Mouse (Mus musculus) CH12.LX (cell line): Measurements from ENCODE around the gene Dusp23. TPM values are rescaled to one million over a fixed set of nuclear protein-coding genes. Genes with fewer than 3 reads are reported as not detected.

Source experiments
- DNase-seq: peaks from one replicate; pipeline ENCODE4 v3.0.0-alpha.2; 2013; ENCODE audit errors: extremely low read depth
- H3K27ac ChIP-seq: 2 replicates; pipeline ENCODE4 v1.5.1; 2012; ENCODE audit warnings: low read depth, mild to moderate bottlenecking, control low read depth, moderate library complexity; ENCODE audit not compliant: insufficient read depth
- H3K27me3 ChIP-seq: replicated peaks from 2 replicates; pipeline ENCODE3; 2012; ENCODE audit warnings: inconsistent platforms
- H3K36me3 ChIP-seq, 2 experiments: replicated peaks in 1 of 2; 2 replicates each; pipeline versions ENCODE3 to v1.6.1; 2012; ENCODE audit warnings: inconsistent platforms in 1 of 2, low read length in 1 of 2, mild to moderate bottlenecking in 1 of 2, mixed read lengths in 1 of 2, moderate library complexity in 1 of 2; ENCODE audit not compliant: control insufficient read depth in 1 of 2, insufficient read depth in 1 of 2
- H3K4me1 ChIP-seq, 2 experiments: 2 replicates each; pipeline ENCODE4 v1.6.1; 2012; ENCODE audit warnings: inconsistent platforms in 1 of 2, moderate library complexity in 1 of 2; ENCODE audit not compliant: insufficient read depth in 2 of 2, control insufficient read depth in 1 of 2
- H3K4me2 ChIP-seq: 2 replicates; pipeline ENCODE4 v1.6.1; 2012; ENCODE audit warnings: low read depth, mild to moderate bottlenecking, control low read depth; ENCODE audit not compliant: poor library complexity, insufficient read depth, severe bottlenecking
- H3K4me3 ChIP-seq, 3 experiments: fragments of 150-350 bp in 1 of 3; sonication (generic) in 1 of 3; replicated peaks in 1 of 3; 2 replicates each; pipeline versions ENCODE3 to v1.5.1; 2011 to 2012; ENCODE audit warnings: low read depth in 2 of 3, low read length in 2 of 3, mild to moderate bottlenecking in 2 of 3, moderate library complexity in 2 of 3, control low read depth in 1 of 3, improper control_type of control experiment in 1 of 3, inconsistent platforms in 1 of 3, mixed read lengths in 1 of 3; ENCODE audit not compliant: poor library complexity in 1 of 3
- H3K79me2 ChIP-seq: replicated peaks from 2 replicates; pipeline ENCODE4 v1.6.1; 2012; ENCODE audit warnings: mild to moderate bottlenecking, moderate library complexity; ENCODE audit not compliant: control insufficient read depth, poor library complexity, insufficient read depth, severe bottlenecking; ENCODE audit errors: extremely low read depth
- H3K9ac ChIP-seq: 2 replicates; pipeline ENCODE4 v1.6.1; 2012; ENCODE audit warnings: low read depth, mild to moderate bottlenecking, control low read depth, moderate library complexity; ENCODE audit not compliant: insufficient read depth
- H3K9me3 ChIP-seq: replicated peaks from 2 replicates; pipeline ENCODE3; 2012; ENCODE audit warnings: low read length, inconsistent platforms, mixed read lengths
- CHD1 ChIP-seq: IDR thresholded peaks from 2 replicates; pipeline ENCODE4 v1.6.1; 2012; ENCODE audit warnings: low read depth, low read length, improper control_type of control experiment, inconsistent platforms
- CHD2 ChIP-seq: IDR thresholded peaks from 2 replicates; pipeline ENCODE4 v1.6.1; 2011; ENCODE audit warnings: low read length, improper control_type of control experiment
- ELF1 ChIP-seq: IDR thresholded peaks from 2 replicates; pipeline ENCODE4 v1.6.1; 2014; ENCODE audit warnings: low read depth, mild to moderate bottlenecking, inconsistent platforms, low read length, improper control_type of control experiment
- HCFC1 ChIP-seq: IDR thresholded peaks from 2 replicates; pipeline ENCODE4 v1.6.1; 2012; ENCODE audit warnings: low read depth, mild to moderate bottlenecking, inconsistent platforms, low read length, improper control_type of control experiment
- IRF4 ChIP-seq: IDR thresholded peaks from 2 replicates; pipeline ENCODE4 v1.6.1; 2014; ENCODE audit warnings: low read depth, mild to moderate bottlenecking, inconsistent platforms, low read length, improper control_type of control experiment
- JUN ChIP-seq: IDR thresholded peaks from 2 replicates; pipeline ENCODE4 v1.6.1; 2011; ENCODE audit warnings: low read depth, mild to moderate bottlenecking, low read length, improper control_type of control experiment, moderate library complexity; ENCODE audit not compliant: insufficient read depth
- KAT2A ChIP-seq: IDR thresholded peaks from 2 replicates; pipeline ENCODE4 v1.6.1; 2012; ENCODE audit warnings: low read length, improper control_type of control experiment, inconsistent platforms; ENCODE audit not compliant: insufficient replicate concordance
- MAFK ChIP-seq: IDR thresholded peaks from 2 replicates; pipeline ENCODE4 v1.6.1; 2011; ENCODE audit warnings: low read length, improper control_type of control experiment; ENCODE audit not compliant: insufficient replicate concordance
- MAX ChIP-seq: IDR thresholded peaks from 2 replicates; pipeline ENCODE4 v1.6.1; 2011; ENCODE audit warnings: low read length, improper control_type of control experiment
- MYC ChIP-seq: IDR thresholded peaks from 2 replicates; pipeline ENCODE4 v1.6.1; 2011; ENCODE audit warnings: low read depth, mild to moderate bottlenecking, improper control_type of control experiment, low read length
- PAX5 ChIP-seq: IDR thresholded peaks from 2 replicates; pipeline ENCODE4 v1.6.1; 2012; ENCODE audit warnings: low read length, inconsistent platforms, mixed read lengths
- POLR2A ChIP-seq: IDR thresholded peaks from 2 replicates; pipeline ENCODE4 v1.6.1; 2011; ENCODE audit warnings: low read depth, mild to moderate bottlenecking, improper control_type of control experiment, low read length
- POLR2AphosphoS2 ChIP-seq: IDR thresholded peaks from 2 replicates; pipeline ENCODE4 v1.6.1; 2011; ENCODE audit warnings: low read depth, low read length, improper control_type of control experiment
- RAD21 ChIP-seq: IDR thresholded peaks from 2 replicates; pipeline ENCODE4 v1.6.1; 2011; ENCODE audit warnings: low read depth, mild to moderate bottlenecking, low read length, improper control_type of control experiment, moderate library complexity
- RCOR1 ChIP-seq: conservative IDR thresholded peaks from 2 replicates; pipeline ENCODE4 v1.6.1; 2012; ENCODE audit warnings: low read depth, mild to moderate bottlenecking, inconsistent platforms, low read length, improper control_type of control experiment
- SIN3A ChIP-seq: IDR thresholded peaks from 2 replicates; pipeline ENCODE4 v1.6.1; 2012; ENCODE audit warnings: low read length, improper control_type of control experiment, inconsistent platforms
- TBP ChIP-seq: conservative IDR thresholded peaks from 2 replicates; pipeline ENCODE4 v1.6.1; 2011; ENCODE audit warnings: low read depth, low read length, improper control_type of control experiment
- UBTF ChIP-seq: IDR thresholded peaks from 2 replicates; pipeline ENCODE4 v1.6.1; 2012; ENCODE audit warnings: low read depth, mild to moderate bottlenecking, inconsistent platforms, low read length, improper control_type of control experiment, moderate library complexity
- ZC3H11A ChIP-seq: IDR thresholded peaks from 2 replicates; pipeline ENCODE4 v1.6.1; 2012; ENCODE audit warnings: low read depth, mild to moderate bottlenecking, inconsistent platforms, low read length, improper control_type of control experiment
- ZKSCAN1 ChIP-seq: IDR thresholded peaks from 2 replicates; pipeline ENCODE4 v1.6.1; 2012; ENCODE audit warnings: low read depth, inconsistent platforms, low read length, improper control_type of control experiment, borderline replicate concordance
- ZNF384 ChIP-seq: IDR thresholded peaks from 2 replicates; pipeline ENCODE4 v1.6.1; 2012; ENCODE audit warnings: low read depth, low read length, improper control_type of control experiment, inconsistent platforms
- dilution Hi-C: fragments of 300-500 bp; cut with MboI; formaldehyde crosslinking; loops from 2 replicates; pipeline ENCODE4 v1.14.3; 2020; ENCODE audit warnings: low sequenced_read_pairs; ENCODE audit not compliant: extremely low pct_unique_long_range_greater_than_20kb, extremely low pct_ligation_motif_present
- in situ Hi-C: fragments of 300-500 bp; cut with MboI; formaldehyde crosslinking; loops from 3 replicates; pipeline ENCODE4 v1.14.3; 2019; ENCODE audit warnings: low sequenced_read_pairs, low pct_ligation_motif_present, low pct_unique_long_range_greater_than_20kb, mixed read lengths
- polyA plus RNA-seq: library from polyadenylated mRNA; unstranded; fragments of >175 nt; gene quantifications from 2 replicates; pipeline ENCODE4 v1.2.1, GENCODE M21; 2012; ENCODE audit warnings: low read depth; ENCODE audit not compliant: insufficient read length
- total RNA-seq, 2 experiments: library from RNA; depleted of rRNA; stranded (reverse); fragments of 300-350 nt in 1 of 2; fragments of >200 nt in 1 of 2; gene quantifications; 2 replicates each; pipeline ENCODE4 v1.2.3; 2012 to 2014

Gene Dusp23
- total and polyA plus RNA-seq, 3 experiments = 0.30 to 1.7 (median 0.85) TPM

GRCm38 (mm10) chr1:172626306-172626705 is 6.5 kb downstream of the Dusp23 start:
- no peak overlapping the region for H3K27ac ChIP-seq
- H3K4me1 ChIP-seq = no peaks in the 10 kb centered on the region
- H3K79me2 ChIP-seq = no peaks in the 10 kb centered on the region
- in situ Hi-C loops = loop anchor here (25.0 kb wide), 1 partner anchor 761 kb away; no protein-coding TSS in a partner anchor
- TF ChIP-seq POLR2AphosphoS2 (no peak), HCFC1 (no peak), UBTF (no peak), PAX5 (no peak), MYC (no peak), POLR2A (no peak), TBP (no peak), SIN3A (no peak), RCOR1 (no peak), IRF4 (no peak), ZNF384 (no peak), ZC3H11A (no peak), MAFK (no peak), MAX (no peak), CHD1 (no peak), ELF1 (no peak), JUN (no peak), CHD2 (no peak), KAT2A (no peak)
- no peak for DNase-seq
- H3K4me3 ChIP-seq = no peak overlapping the region
- no peak overlapping the region for H3K9ac ChIP-seq
- no peaks in the 10 kb centered on the region for H3K27me3 ChIP-seq
- dilution Hi-C loops = no loop called here
- no peak overlapping the region for H3K4me2 ChIP-seq
- H3K9me3 ChIP-seq = peaks cover 9% of the 10 kb centered on the region
- no peaks in the 10 kb centered on the region for H3K36me3 ChIP-seq

DNA sequence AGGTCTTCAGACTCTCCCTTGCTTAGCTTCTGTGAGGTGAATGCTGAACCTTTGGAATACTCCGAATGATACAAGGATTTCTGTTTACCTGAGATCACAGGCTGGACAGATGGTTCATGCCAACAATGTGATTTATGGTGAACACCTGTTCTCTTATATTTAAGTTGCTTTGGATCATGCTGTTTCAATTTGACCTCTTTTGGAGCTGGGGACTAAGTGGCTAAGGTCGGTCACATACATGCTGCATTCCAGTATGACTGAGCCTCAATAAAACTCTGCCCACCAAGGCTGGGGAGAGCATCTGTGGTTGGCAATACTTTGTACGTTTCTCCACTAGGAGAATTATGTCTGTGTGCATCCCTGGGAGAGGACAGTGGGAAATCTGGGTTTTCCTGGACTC is 8.7 kb downstream of the Dusp23 start:
- no peaks in the 10 kb centered on the region for H3K4me1 ChIP-seq
- TF ChIP-seq CHD2 (no peak), POLR2AphosphoS2 (no peak), RAD21 (no peak), ZKSCAN1 (no peak)
- TF ChIP-seq, all 38 proteins: peak for 0
- in situ Hi-C loops (loop anchor here (25.0 kb wide), 1 partner anchor 212 kb away; no protein-coding TSS in a partner anchor), dilution Hi-C loops (no loop called here)
- Histone ChIP-seq H3K27ac (no peak overlapping the region), H3K36me3 (no peaks in the 10 kb centered on the region), H3K9me3 (peaks cover 9% of the 10 kb centered on the region), H3K27me3 (no peaks in the 10 kb centered on the region), H3K4me2 (no peak overlapping the region), H3K4me3 (no peak overlapping the region), H3K79me2 (no peaks in the 10 kb centered on the region), H3K9ac (no peak overlapping the region)
- no peak for DNase-seq
